Mouse (Mus musculus) midbrain, embryonic 14.5 days (tissue): ENCODE results near the gene Kmt5b. TPM values are rescaled to one million over a fixed set of nuclear protein-coding genes. Genes with fewer than 3 reads are reported as not detected.

Source experiments
- ATAC-seq: fragments of 200-750 bp; cut with Nextera tagmentation; 2 replicates; pipeline ENCODE4 v1.8.0; 2017; ENCODE audit warnings: moderate number of reproducible peaks, moderate library complexity; ENCODE audit not compliant: low FRiP score, low TSS enrichment
- DNase-seq: peaks from one replicate; pipeline ENCODE4 v3.0.0-alpha.2; 2015
- H3K27ac ChIP-seq: fragments of 300-500 bp; sonication (generic); replicated peaks from 2 replicates; pipeline ENCODE4 v1.5.1; 2014; ENCODE audit warnings: mild to moderate bottlenecking, low read depth, low read length, moderate library complexity
- H3K27me3 ChIP-seq: fragments of 300-500 bp; sonication (generic); 2 replicates; pipeline ENCODE4 v1.6.1; 2014; ENCODE audit warnings: low read length, control low read depth, mixed read lengths; ENCODE audit not compliant: control insufficient read depth, insufficient read depth
- H3K36me3 ChIP-seq: fragments of 300-500 bp; sonication (generic); 2 replicates; pipeline ENCODE4 v1.6.1; 2014; ENCODE audit warnings: low read length, control low read depth; ENCODE audit not compliant: control insufficient read depth, insufficient read depth
- H3K4me1 ChIP-seq: fragments of 300-500 bp; sonication (generic); 2 replicates; pipeline ENCODE4 v1.6.1; 2014; ENCODE audit warnings: mild to moderate bottlenecking, antibody characterized with exemption, low read length, control low read depth; ENCODE audit not compliant: control insufficient read depth, insufficient read depth
- H3K4me2 ChIP-seq: fragments of 300-500 bp; sonication (generic); 2 replicates; pipeline ENCODE4 v1.6.1; 2014; ENCODE audit warnings: mild to moderate bottlenecking, low read length, moderate library complexity
- H3K4me3 ChIP-seq: fragments of 300-500 bp; sonication (generic); replicated peaks from 2 replicates; pipeline ENCODE4 v1.5.1; 2014; ENCODE audit warnings: low read depth, low read length
- H3K9ac ChIP-seq: fragments of 300-500 bp; sonication (generic); replicated peaks from 2 replicates; pipeline ENCODE4 v1.6.1; 2014; ENCODE audit warnings: mild to moderate bottlenecking, low read length, moderate library complexity
- H3K9me3 ChIP-seq: fragments of 300-500 bp; sonication (generic); 2 replicates; pipeline ENCODE4 v1.6.1; 2016; ENCODE audit warnings: low read length, control low read depth, mixed read lengths; ENCODE audit not compliant: control insufficient read depth
- WGBS: fragments of 180-500 bp; shearing (Covaris S2); extraction: QIAGEN DNeasy Blood & Tissue Kit; methylation state at CpG from one replicate; pipeline ENCODE4 v1.1.7; 2014; 5-methylcytosine and 5-hydroxymethylcytosine counted together
- polyA plus RNA-seq: library from polyadenylated mRNA; unstranded; fragments of >200 nt; fragmentation: Nextera tagmentation; extraction: Ambion mirVana; gene quantifications from 2 replicates; pipeline ENCODE4 v1.2.1, GENCODE M21; 2014

Gene Kmt5b
- polyA plus RNA-seq, 1 experiment from 2014 or later = 74.0 TPM

- Histone ChIP-seq H3K36me3 (peaks cover 90% of the 10 kb centered on the region), H3K27me3 (no peaks in the 10 kb centered on the region), H3K4me1 (no peaks in the 10 kb centered on the region), H3K4me2 (no peak overlapping the region), H3K27ac (no peak overlapping the region), H3K9ac (no peak overlapping the region), H3K9me3 (no peaks in the 10 kb centered on the region), H3K4me3 (no peak overlapping the region)
- ATAC-seq = no peak
- no peak for DNase-seq
- WGBS = 92% methylated on average over 7 of the region's 7 CpGs
Measured at GRCm38 (mm10) chr19:3805526-3805925, 38.3 kb downstream of the Kmt5b start.

- H3K4me1 ChIP-seq = no peaks in the 10 kb centered on the region
- no peaks in the 10 kb centered on the region for H3K27me3 ChIP-seq
- DNase-seq (no peak), ATAC-seq (no peak)
- H3K4me3 ChIP-seq = no peak overlapping the region
- peaks cover 90% of the 10 kb centered on the region for H3K36me3 ChIP-seq
- no peak overlapping the region for H3K4me2 ChIP-seq
- 97% methylated on average over 10 of the region's 10 CpGs for WGBS
- H3K9me3 ChIP-seq = no peaks in the 10 kb centered on the region
- no peak overlapping the region for H3K27ac ChIP-seq
- no peak overlapping the region for H3K9ac ChIP-seq
Measured at GRCm38 (mm10) chr19:3810536-3811233, 43.5 kb downstream of the Kmt5b start.

- Histone ChIP-seq H3K9me3 (no peaks in the 10 kb centered on the region), H3K9ac (no peak overlapping the region), H3K27me3 (no peaks in the 10 kb centered on the region), H3K4me1 (no peaks in the 10 kb centered on the region), H3K4me2 (no peak overlapping the region), H3K4me3 (no peak overlapping the region), H3K27ac (no peak overlapping the region), H3K36me3 (peaks cover 76% of the 10 kb centered on the region)
- 91% methylated on average over 10 of the region's 10 CpGs for WGBS
- ATAC-seq (no peak), DNase-seq (no peak)
Measured at GRCm38 (mm10) chr19:3814461-3814860, 47.2 kb downstream of the Kmt5b start.

- Histone ChIP-seq H3K4me3 (no peak overlapping the region), H3K9ac (no peak overlapping the region), H3K9me3 (no peaks in the 10 kb centered on the region), H3K27ac (no peak overlapping the region), H3K27me3 (no peaks in the 10 kb centered on the region), H3K4me2 (no peak overlapping the region), H3K36me3 (peaks cover 62% of the 10 kb centered on the region), H3K4me1 (no peaks in the 10 kb centered on the region)
- ATAC-seq (no peak), DNase-seq (no peak)
- 87% methylated on average over 12 of the region's 12 CpGs for WGBS
Measured at GRCm38 (mm10) chr19:3815824-3816223, 48.6 kb downstream of the Kmt5b start.

GRCm38 (mm10) chr19:3819080-3819479, 51.9 kb downstream of the Kmt5b start:
- Histone ChIP-seq H3K9ac (no peak overlapping the region), H3K4me1 (no peaks in the 10 kb centered on the region), H3K27ac (no peak overlapping the region), H3K9me3 (no peaks in the 10 kb centered on the region), H3K27me3 (no peaks in the 10 kb centered on the region), H3K4me3 (no peak overlapping the region), H3K36me3 (peaks cover 38% of the 10 kb centered on the region), H3K4me2 (no peak overlapping the region)
- no peak for ATAC-seq
- 51% methylated on average over 2 of the region's 2 CpGs for WGBS
- no peak for DNase-seq

GRCm38 (mm10) chr19:3819899-3820444, 52.8 kb downstream of the Kmt5b start:
- WGBS = 88% methylated on average over 2 of the region's 2 CpGs
- Histone ChIP-seq H3K36me3 (peaks cover 29% of the 10 kb centered on the region), H3K27me3 (no peaks in the 10 kb centered on the region), H3K4me1 (no peaks in the 10 kb centered on the region), H3K9ac (no peak overlapping the region), H3K4me3 (no peak overlapping the region), H3K4me2 (no peak overlapping the region), H3K9me3 (no peaks in the 10 kb centered on the region), H3K27ac (no peak overlapping the region)
- no peak for ATAC-seq
- no peak for DNase-seq

GRCm38 (mm10) chr19:3825044-3825443, 57.8 kb downstream of the Kmt5b start:
- Histone ChIP-seq H3K36me3 (no peaks in the 10 kb centered on the region), H3K27me3 (no peaks in the 10 kb centered on the region), H3K9me3 (no peaks in the 10 kb centered on the region), H3K4me1 (no peaks in the 10 kb centered on the region), H3K27ac (no peak overlapping the region), H3K4me2 (no peak overlapping the region), H3K9ac (no peak overlapping the region), H3K4me3 (no peak overlapping the region)
- ATAC-seq = no peak
- DNase-seq = no peak

- ATAC-seq (no peak), DNase-seq (no peak)
- no peaks in the 10 kb centered on the region for H3K4me1 ChIP-seq
Measured at GRCm38 (mm10) chr19:3829863-3830262, 62.6 kb downstream of the Kmt5b start.

GRCm38 (mm10) chr19:3831716-3832115, 64.5 kb downstream of the Kmt5b start:
- no peaks in the 10 kb centered on the region for H3K36me3 ChIP-seq
- H3K4me1 ChIP-seq = no peaks in the 10 kb centered on the region
- H3K4me3 ChIP-seq = no peak overlapping the region
- no peaks in the 10 kb centered on the region for H3K27me3 ChIP-seq
- H3K4me2 ChIP-seq = no peak overlapping the region
- WGBS = 63% methylated on average over 8 of the region's 8 CpGs
- DNase-seq (no peak), ATAC-seq (no peak)
- no peak overlapping the region for H3K27ac ChIP-seq
- H3K9me3 ChIP-seq = no peaks in the 10 kb centered on the region
- no peak overlapping the region for H3K9ac ChIP-seq

More at GRCm38 (mm10) chr19:3829863-3830262, 62.6 kb downstream of the Kmt5b start:
- Histone ChIP-seq H3K4me2 (no peak overlapping the region), H3K9me3 (no peaks in the 10 kb centered on the region), H3K36me3 (no peaks in the 10 kb centered on the region), H3K27me3 (no peaks in the 10 kb centered on the region), H3K27ac (no peak overlapping the region), H3K9ac (no peak overlapping the region), H3K4me3 (no peak overlapping the region)
- WGBS = 82% methylated on average over 3 of the region's 3 CpGs
